Mouse (Mus musculus): Measurements from ENCODE around the gene Opalin.

Opalin gene

GRCm38 (mm10) chr19:41015951-41016716, 60.8 kb downstream of the Opalin start:
- peak; percentile 19 for DNase-seq (ENCODE audit: low spot score)

GRCm38 (mm10) chr19:41014003-41014402, 62.9 kb downstream of the Opalin start:
- no peak for DNase-seq (ENCODE audit: low spot score)

- no peak for DNase-seq (ENCODE audit: low spot score)
Measured at GRCm38 (mm10) chr19:41013591-41013990, 63.3 kb downstream of the Opalin start.

Measured in testis, postnatal 14 days (tissue).